In the genomic region with DNA sequence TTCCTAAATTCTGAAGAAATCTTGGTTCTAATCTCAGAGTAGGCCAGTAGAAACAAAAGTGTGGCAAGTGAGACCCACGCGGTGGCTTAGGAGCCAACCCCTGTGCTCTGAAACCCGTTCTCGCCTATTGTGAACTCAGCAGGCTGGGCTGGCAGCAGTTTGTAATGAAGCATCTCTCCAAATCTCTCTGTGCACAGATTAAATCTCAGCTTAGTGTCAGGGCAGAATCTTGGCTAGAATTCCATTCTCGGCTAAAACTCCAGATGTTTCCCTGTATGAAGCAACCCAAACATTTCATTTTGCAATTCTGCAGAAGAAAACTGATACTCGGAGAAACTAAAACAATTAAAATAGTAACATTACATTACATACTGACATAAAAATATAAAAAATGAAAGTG, we compare ENCODE assay signal across 24 mouse cellular contexts. TPM values are rescaled to one million over a fixed set of nuclear protein-coding genes. Genes with fewer than 3 reads are reported as not detected.
DNase-seq lines count a peak whose midpoint lies in the region; ATAC-seq and TF ChIP-seq lines count a peak whose summit lies in the region.
"Had no signal": no experiment of that assay in that cellular context is flagged by ENCODE, and none has a peak within 500 bp of the region (broad histone marks: within the 10 kb centered on the region; RNA-seq: fewer than 3 reads in every experiment).

No protein-coding gene starts in this region.

- no peak for TF ChIP-seq CTCF in left cerebral cortex, adult 2 months (IDR thresholded peaks at IDR 0.05)

- H3K27me3 ChIP-seq in hindbrain, embryonic 16.5 days (replicated peaks; ENCODE audit: control insufficient read depth, insufficient read depth, low read length): no peaks in the 10 kb centered on the region
- H3K27me3 ChIP-seq in hindbrain, embryonic 10.5 days (ENCODE audit: insufficient read depth, poor library complexity, severe bottlenecking): peaks cover 4% of the 10 kb centered on the region; the same call in 1 of the 2 replicates
- no peaks in the 10 kb centered on the region for H3K27me3 ChIP-seq in midbrain, embryonic 14.5 days (ENCODE audit: control insufficient read depth, insufficient read depth, low read length)
- no peaks in the 10 kb centered on the region for H3K27me3 ChIP-seq in midbrain, embryonic 16.5 days (ENCODE audit: control insufficient read depth, insufficient read depth, low read depth, low read length)
- H3K27me3 ChIP-seq: CH12.LX; embryonic facial prominence, embryonic 12.5 days; hindbrain, embryonic 15.5 days; neural tube, embryonic 12.5 days had no signal

- no peak overlapping the region for H3K4me3 ChIP-seq in hindbrain, embryonic 16.5 days (ENCODE audit: low read length)
- H3K4me3 ChIP-seq in hindbrain, embryonic 10.5 days: no peak overlapping the region
- H3K4me3 ChIP-seq in midbrain, embryonic 14.5 days (replicated peaks; ENCODE audit: low read depth, low read length): no peak overlapping the region
- no peak overlapping the region for H3K4me3 ChIP-seq in midbrain, embryonic 16.5 days (ENCODE audit: low read depth, low read length)
- no peak overlapping the region for H3K4me3 ChIP-seq in left cerebral cortex, adult 2 months
- H3K4me3 ChIP-seq: embryonic facial prominence, embryonic 12.5 days; gastrocnemius, adult 2 months; heart, embryonic 13.5 days; hindbrain, embryonic 15.5 days; neural tube, embryonic 12.5 days had no signal

- no peaks in the 10 kb centered on the region for H3K9me3 ChIP-seq in hindbrain, embryonic 16.5 days (ENCODE audit: control insufficient read depth, low read length)
- no peaks in the 10 kb centered on the region for H3K9me3 ChIP-seq in hindbrain, embryonic 10.5 days
- H3K9me3 ChIP-seq in midbrain, embryonic 14.5 days (ENCODE audit: control insufficient read depth, low read length): no peaks in the 10 kb centered on the region
- no peaks in the 10 kb centered on the region for H3K9me3 ChIP-seq in midbrain, embryonic 16.5 days (replicated peaks; ENCODE audit: control insufficient read depth, low read length, poor library complexity, severe bottlenecking)
- H3K9me3 ChIP-seq: embryonic facial prominence, embryonic 12.5 days; heart, embryonic 13.5 days; hindbrain, embryonic 15.5 days; neural tube, embryonic 12.5 days had no signal

- 0 out of 2 replicates have a peak, but pooled peaks have one; percentile 24 for ATAC-seq in hindbrain, embryonic 16.5 days
- ATAC-seq in midbrain, embryonic 14.5 days (ENCODE audit: low FRiP score, low TSS enrichment): no peak
- ATAC-seq in midbrain, embryonic 16.5 days: no peak
- ATAC-seq: forebrain, embryonic 16.5 days had no signal

- no peak overlapping the region for H3K4me2 ChIP-seq in hindbrain, embryonic 16.5 days (ENCODE audit: low read length)
- no peak overlapping the region for H3K4me2 ChIP-seq in midbrain, embryonic 14.5 days (ENCODE audit: low read length)
- H3K4me2 ChIP-seq in midbrain, embryonic 16.5 days (ENCODE audit: low read length): no peak overlapping the region
- H3K4me2 ChIP-seq: embryonic facial prominence, embryonic 12.5 days; heart, embryonic 13.5 days; hindbrain, embryonic 15.5 days; neural tube, embryonic 12.5 days had no signal

- intact Hi-C loops in left cerebral cortex, adult 2 months (cut with DNase I): no loop called here

- peaks cover 5% of the 10 kb centered on the region for H3K4me1 ChIP-seq in hindbrain, embryonic 16.5 days (ENCODE audit: control insufficient read depth, insufficient read depth, low read depth, low read length)
- peaks cover 12% of the 10 kb centered on the region; the same call in 1 of the 2 replicates for H3K4me1 ChIP-seq in hindbrain, embryonic 10.5 days (replicated peaks)
- no peaks in the 10 kb centered on the region for H3K4me1 ChIP-seq in midbrain, embryonic 14.5 days (ENCODE audit: control insufficient read depth, insufficient read depth, low read length)
- no peaks in the 10 kb centered on the region for H3K4me1 ChIP-seq in midbrain, embryonic 16.5 days (ENCODE audit: control insufficient read depth, insufficient read depth, low read length)
- H3K4me1 ChIP-seq: embryonic facial prominence, embryonic 12.5 days; neural tube, embryonic 12.5 days had no signal

- DNase-seq in hindbrain, embryonic 10.5 days (ENCODE audit: low spot score): no peak
- peak; percentile 4 for DNase-seq in midbrain, embryonic 14.5 days
- DNase-seq in gonadal fat pad, adult 2 months (ENCODE audit: low read depth): peak; percentile 79
- DNase-seq in skeletal muscle tissue, adult 2 months (ENCODE audit: low read depth, low spot score): peak; percentile 27
- no peak for DNase-seq in urinary bladder, postnatal 10 days (ENCODE audit: low spot score)
- no peak for DNase-seq in left cerebral cortex, adult 2 months (ENCODE audit: extremely low spot score in 1 of 2, low spot score in 2 of 2)
- DNase-seq: cerebellum, adult 9-10 months; gastrocnemius, adult 2 months; heart, adult 11 months; kidney, adult 8-10 months; kidney, postnatal 14 days; left cerebral cortex, postnatal 4 days; liver; right cerebral cortex, adult 18-20 months; thymus, adult 18-20 months; thymus, postnatal 4 days had no signal

- 62% methylated on average over 6 of the region's 6 CpGs for WGBS in hindbrain, embryonic 16.5 days
- WGBS in hindbrain, embryonic 10.5 days: 89% methylated on average over 6 of the region's 6 CpGs
- 62% methylated on average over 6 of the region's 6 CpGs for WGBS in midbrain, embryonic 14.5 days
- 62% methylated on average over 6 of the region's 6 CpGs for WGBS in midbrain, embryonic 16.5 days

- H3K9ac ChIP-seq in hindbrain, embryonic 16.5 days (ENCODE audit: low read depth, low read length): no peak overlapping the region
- no peak overlapping the region for H3K9ac ChIP-seq in midbrain, embryonic 14.5 days (replicated peaks; ENCODE audit: low read length)
- H3K9ac ChIP-seq in midbrain, embryonic 16.5 days (ENCODE audit: low read depth, low read length): no peak overlapping the region
- H3K9ac ChIP-seq: embryonic facial prominence, embryonic 12.5 days; heart, embryonic 13.5 days; hindbrain, embryonic 15.5 days; neural tube, embryonic 12.5 days had no signal

- no peaks in the 10 kb centered on the region for H3K36me3 ChIP-seq in hindbrain, embryonic 16.5 days (ENCODE audit: control insufficient read depth, insufficient read depth, low read length)
- no peaks in the 10 kb centered on the region for H3K36me3 ChIP-seq in hindbrain, embryonic 10.5 days
- H3K36me3 ChIP-seq in midbrain, embryonic 14.5 days (ENCODE audit: control insufficient read depth, insufficient read depth, low read length): no peaks in the 10 kb centered on the region
- H3K36me3 ChIP-seq in midbrain, embryonic 16.5 days (ENCODE audit: control insufficient read depth, insufficient read depth, low read length): no peaks in the 10 kb centered on the region
- H3K36me3 ChIP-seq: embryonic facial prominence, embryonic 12.5 days; heart, embryonic 13.5 days; hindbrain, embryonic 15.5 days; neural tube, embryonic 12.5 days had no signal

- no peak overlapping the region for H3K27ac ChIP-seq in hindbrain, embryonic 16.5 days (ENCODE audit: low read depth, low read length)
- no peak overlapping the region for H3K27ac ChIP-seq in hindbrain, embryonic 10.5 days
- no peak overlapping the region for H3K27ac ChIP-seq in midbrain, embryonic 14.5 days (replicated peaks; ENCODE audit: low read depth, low read length)
- no peak overlapping the region for H3K27ac ChIP-seq in midbrain, embryonic 16.5 days (ENCODE audit: low read length)
- no peak overlapping the region for H3K27ac ChIP-seq in left cerebral cortex, adult 2 months
- H3K27ac ChIP-seq: embryonic facial prominence, embryonic 12.5 days; gastrocnemius, adult 2 months; heart, embryonic 13.5 days; hindbrain, embryonic 15.5 days; neural tube, embryonic 12.5 days had no signal

RNA-seq across cellular contexts. Expression of a gene that starts 33.3 kb away (rescaled TPM):
- 9.1 and 9.5 TPM in 2 replicates for polyA plus RNA-seq in hindbrain, embryonic 16.5 days (2015; fragmentation: Nextera tagmentation; extraction: Ambion mirVana)
- polyA plus RNA-seq in hindbrain, embryonic 10.5 days (2016; fragmentation: Nextera tagmentation; extraction: Ambion mirVana): 8.2 and 12.5 TPM in 2 replicates
- polyA plus RNA-seq in midbrain, embryonic 14.5 days (2014; fragmentation: Nextera tagmentation; extraction: Ambion mirVana): 5.9 and 8.0 TPM in 2 replicates
- polyA plus RNA-seq in midbrain, embryonic 16.5 days (2015; fragmentation: Nextera tagmentation; extraction: Ambion mirVana): 8.1 and 8.3 TPM in 2 replicates
- 15.6 and 17.7 TPM in 2 replicates for polyA plus RNA-seq in gonadal fat pad, adult 2 months (2012; rRNA removed)
- 10 to 100 TPM; 14.4 to 16.2 TPM for total RNA-seq in left cerebral cortex, adult 2 months (2021)

RNA-seq across cellular contexts. Expression of a gene that starts 59.8 kb away (rescaled TPM):
- polyA plus RNA-seq in hindbrain, embryonic 16.5 days (2015; fragmentation: Nextera tagmentation; extraction: Ambion mirVana): 23.9 and 26.4 TPM in 2 replicates
- polyA plus RNA-seq in hindbrain, embryonic 10.5 days (2016; fragmentation: Nextera tagmentation; extraction: Ambion mirVana): 11.2 and 12.2 TPM in 2 replicates
- 19.9 and 25.4 TPM in 2 replicates for polyA plus RNA-seq in midbrain, embryonic 14.5 days (2014; fragmentation: Nextera tagmentation; extraction: Ambion mirVana)
- 29.1 and 30.5 TPM in 2 replicates for polyA plus RNA-seq in midbrain, embryonic 16.5 days (2015; fragmentation: Nextera tagmentation; extraction: Ambion mirVana)
- 3.2 and 4.3 TPM in 2 replicates for polyA plus RNA-seq in gonadal fat pad, adult 2 months (2012; rRNA removed)
- total RNA-seq in left cerebral cortex, adult 2 months (2021): 10 to 100 TPM; 21.7 to 23.9 TPM

Comparison
In these comparisons a context has a peak if more than half of its experiments do, and no peak if none do; other contexts are left out.
1. DNase-seq: peak in midbrain, embryonic 14.5 days (single experiment), gonadal fat pad, adult 2 months (single experiment) and skeletal muscle tissue, adult 2 months (single experiment); none in hindbrain, embryonic 10.5 days (single experiment), urinary bladder, postnatal 10 days (single experiment) and left cerebral cortex, adult 2 months (0 of 2).